Mouse (Mus musculus) layer of hippocampus, adult 2 months (tissue): ENCODE measurements at regions not wholly inside any gene's neighbourhood (a gene's known extent, or its start where the extent isn't known, plus 50 kb on each side); places are given as distances from the start of the nearest gene placed in this dataset.
A peak's percentile ranks its signal among the peaks of the same experiment; 100 is the strongest.

ENCODE experiments used
- DNase-seq, 2 experiments: peaks; one replicate each; pipeline ENCODE4 v3.0.0; 2022; ENCODE audit warnings: low spot score in 2 of 2
- H3K27ac ChIP-seq: fragments of 200-600 bp; 2 replicates; pipeline ENCODE4 v1.8.1; 2022
- H3K4me3 ChIP-seq: fragments of 200-600 bp; 2 replicates; pipeline ENCODE4 v1.8.1; 2022; ENCODE audit warnings: mild to moderate bottlenecking
- CTCF ChIP-seq: fragments of 200-600 bp; conservative IDR thresholded peaks from 2 replicates; pipeline ENCODE4 v1.8.1; 2022; ENCODE audit warnings: antibody characterized with exemption, mild to moderate bottlenecking, moderate library complexity

DNA sequence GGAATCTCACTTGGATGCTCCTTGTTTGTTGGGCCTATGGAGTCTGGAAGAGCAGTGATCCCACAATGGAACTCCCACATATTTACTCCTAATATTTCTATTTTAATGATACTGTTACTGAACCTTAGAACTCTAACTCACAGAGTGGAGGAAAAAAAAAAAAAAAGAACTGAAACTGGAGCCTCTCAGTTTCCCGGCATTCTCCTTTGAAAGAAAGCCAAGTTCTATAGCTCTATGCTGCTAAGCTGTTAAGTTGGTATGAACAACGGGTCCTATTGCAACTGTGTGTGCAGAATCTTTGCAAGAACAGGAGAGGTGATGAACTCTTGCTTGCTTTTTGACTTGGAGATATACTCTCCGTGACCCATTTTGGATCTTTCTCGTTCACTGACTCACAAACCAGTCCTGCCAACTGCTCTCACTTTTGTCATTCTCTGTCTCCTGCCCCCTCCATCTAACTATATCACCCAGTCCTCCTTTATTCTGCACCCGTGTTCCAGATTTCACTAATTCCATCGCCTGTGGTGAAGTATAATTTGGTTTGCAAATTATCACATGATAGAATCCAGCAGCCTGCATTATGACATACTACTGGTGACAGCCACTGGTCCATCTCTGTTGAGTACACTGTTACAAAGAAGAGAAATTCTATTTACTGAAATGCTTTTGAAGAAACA, 92.6 kb upstream of the Ctsc start:
- Histone ChIP-seq H3K4me3 (no peak overlapping the region), H3K27ac (no peak overlapping the region)
- no peak for DNase-seq
- no peak for TF ChIP-seq CTCF

- no peak for TF ChIP-seq CTCF
- Histone ChIP-seq H3K4me3 (no peak overlapping the region), H3K27ac (no peak overlapping the region)
- no peak for DNase-seq
These were observed 90.3 kb upstream of the Ctsc start for GRCm38 (mm10) chr7:88187555-88187954.

DNA sequence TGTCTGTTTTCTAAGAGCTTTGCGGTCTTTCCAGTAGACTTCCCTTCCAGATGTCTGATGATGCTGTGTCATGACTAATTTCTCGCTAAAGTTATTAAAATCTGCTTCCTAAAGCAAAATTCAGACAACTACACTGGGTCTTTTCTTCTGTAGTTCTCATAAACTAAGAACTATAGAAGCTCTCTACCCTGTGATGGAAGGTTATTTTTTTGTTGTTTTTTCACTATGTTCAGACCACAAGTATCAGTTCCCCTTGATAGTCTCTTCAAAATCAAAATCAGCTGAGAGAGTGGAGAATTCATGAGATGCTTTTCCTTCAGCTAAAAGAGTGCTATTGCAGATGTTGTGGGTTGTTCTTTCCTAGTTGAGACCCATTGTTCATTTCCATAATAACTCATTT, 85.1 kb upstream of the Ctsc start:
- TF ChIP-seq CTCF, result no peak
- H3K4me3 ChIP-seq, result no peak overlapping the region

GRCm38 (mm10) chr7:88199043-88199442, 78.8 kb upstream of the Ctsc start:
- Histone ChIP-seq H3K27ac (no peak overlapping the region), H3K4me3 (no peak overlapping the region)
- DNase-seq, result no peak
- no peak for TF ChIP-seq CTCF

More for the DNA sequence above, 85.1 kb upstream of the Ctsc start:
- H3K27ac ChIP-seq, result no peak overlapping the region
- DNase-seq, result no peak

- peak overlapping the region; percentile 36; the same call in 1 of the 2 replicates for H3K27ac ChIP-seq
- DNase-seq, result peak in 1 of 2 experiments; percentile 29
- no peak overlapping the region for H3K4me3 ChIP-seq
- no peak for TF ChIP-seq CTCF
These were observed 77.9 kb upstream of the Ctsc start for GRCm38 (mm10) chr7:88199929-88200538.

- Histone ChIP-seq H3K27ac (no peak overlapping the region), H3K4me3 (no peak overlapping the region)
- TF ChIP-seq CTCF, result no peak
- no peak for DNase-seq
These were observed 76.1 kb upstream of the Ctsc start for GRCm38 (mm10) chr7:88201658-88202364.

- no peak for TF ChIP-seq CTCF
- DNase-seq, result no peak
- Histone ChIP-seq H3K4me3 (no peak overlapping the region), H3K27ac (peak overlapping the region; percentile 76)
These were observed 71.6 kb upstream of the Ctsc start for GRCm38 (mm10) chr7:88206223-88206827.

- DNase-seq, result peak; percentile 60 to 73
- H3K27ac ChIP-seq, result peak overlapping the region; percentile 76
- no peak overlapping the region for H3K4me3 ChIP-seq
- peak; percentile 22 for TF ChIP-seq CTCF
These were observed 70.8 kb upstream of the Ctsc start for GRCm38 (mm10) chr7:88206914-88207710.

DNA sequence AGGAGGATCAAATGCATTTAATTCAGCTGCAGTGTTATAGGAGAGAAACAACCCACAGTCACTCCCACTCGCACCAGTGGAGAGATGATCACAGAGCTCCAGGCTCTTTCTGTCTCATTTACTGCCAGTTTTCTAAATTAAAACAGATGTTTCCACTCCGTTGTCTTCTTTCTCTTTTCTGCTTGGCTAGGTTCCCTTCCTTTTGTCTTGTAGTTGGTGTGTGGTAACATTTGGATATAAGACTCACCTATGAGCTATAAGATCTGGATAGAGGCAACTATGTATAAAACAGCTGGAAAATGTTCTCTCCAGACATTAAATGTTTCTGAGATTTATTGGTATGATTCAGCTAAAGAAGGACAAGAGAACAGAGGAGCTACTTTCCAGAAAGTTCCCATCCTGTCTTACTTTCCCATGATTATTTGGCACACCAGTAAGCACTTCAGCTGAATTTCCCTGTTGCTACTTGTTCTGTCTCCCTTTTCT, 63.1 kb upstream of the Ctsc start:
- no peak for DNase-seq
- H3K4me3 ChIP-seq, result no peak overlapping the region
- no peak overlapping the region for H3K27ac ChIP-seq
- TF ChIP-seq CTCF, result no peak

DNA sequence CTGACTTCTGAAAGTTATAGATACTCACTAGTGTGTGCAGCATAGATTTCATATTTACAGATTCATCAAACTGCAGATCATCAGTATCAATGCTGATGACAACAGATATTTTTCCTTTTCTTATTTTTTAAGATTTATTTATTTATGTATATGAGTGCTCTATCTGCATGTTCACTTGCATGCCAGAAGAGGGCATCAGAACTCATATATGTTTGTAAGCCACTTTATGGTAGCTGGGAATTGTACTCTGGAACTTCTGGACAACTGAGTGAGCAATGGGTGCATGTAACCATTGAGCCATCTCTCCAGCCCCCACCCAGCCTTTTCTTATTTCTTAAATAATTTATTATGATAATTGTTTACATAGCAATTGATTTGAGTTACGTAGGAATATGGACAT, 62.5 kb upstream of the Ctsc start:
- DNase-seq, result no peak
- TF ChIP-seq CTCF, result peak; percentile 64
- Histone ChIP-seq H3K27ac (no peak overlapping the region), H3K4me3 (no peak overlapping the region)

DNA sequence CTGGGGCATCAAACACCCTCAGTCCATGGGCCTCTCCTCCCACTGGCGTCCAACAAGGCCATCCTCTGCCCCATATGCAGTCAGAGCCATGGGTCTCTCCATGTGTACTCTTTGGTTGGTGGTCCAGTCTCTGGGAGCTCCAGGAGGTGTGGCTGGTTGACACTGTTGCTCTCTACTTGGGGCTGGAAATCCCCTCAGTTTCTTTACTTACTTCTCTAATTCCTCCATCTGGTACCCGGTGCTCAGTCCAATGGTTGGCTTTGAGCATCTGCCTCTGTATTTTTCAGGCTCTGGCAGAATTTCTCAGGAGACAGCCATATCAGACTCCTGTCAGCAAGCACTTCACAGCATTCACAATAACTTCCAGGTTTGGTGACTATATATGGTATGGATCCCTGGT, 55.7 kb upstream of the Ctsc start:
- Histone ChIP-seq H3K27ac (no peak overlapping the region), H3K4me3 (no peak overlapping the region)
- DNase-seq, result no peak
- TF ChIP-seq CTCF, result no peak

- Histone ChIP-seq H3K27ac (no peak overlapping the region), H3K4me3 (no peak overlapping the region)
- no peak for DNase-seq
- no peak for TF ChIP-seq CTCF
These were observed 52.1 kb upstream of the Ctsc start for GRCm38 (mm10) chr7:88225800-88226199.
